Mouse (Mus musculus): ENCODE data around the gene Zfp804b.

- TF ChIP-seq CTCF (IDR thresholded peaks at IDR 0.05; ENCODE audit: low read depth, low read length) (no peak), GATA1 (IDR thresholded peaks at IDR 0.05; ENCODE audit: borderline replicate concordance, low read length) (no peak), POLR2AphosphoS5 (IDR thresholded peaks at IDR 0.05; ENCODE audit: insufficient replicate concordance, low read depth, low read length) (no peak), TAL1 (conservative IDR thresholded peaks at IDR 0.05; ENCODE audit: low read depth, low read length) (no peak), GATA2 (IDR thresholded peaks at IDR 0.05; ENCODE audit: borderline replicate concordance, low read depth, low read length) (no peak)
Measured at GRCm38 (mm10) chr5:7325594-7325993, 19.0 kb downstream of the Zfp804b start.

Measured in G1E (cell line).